30 mouse cellular contexts compared by ENCODE assay signal in the genomic region with DNA sequence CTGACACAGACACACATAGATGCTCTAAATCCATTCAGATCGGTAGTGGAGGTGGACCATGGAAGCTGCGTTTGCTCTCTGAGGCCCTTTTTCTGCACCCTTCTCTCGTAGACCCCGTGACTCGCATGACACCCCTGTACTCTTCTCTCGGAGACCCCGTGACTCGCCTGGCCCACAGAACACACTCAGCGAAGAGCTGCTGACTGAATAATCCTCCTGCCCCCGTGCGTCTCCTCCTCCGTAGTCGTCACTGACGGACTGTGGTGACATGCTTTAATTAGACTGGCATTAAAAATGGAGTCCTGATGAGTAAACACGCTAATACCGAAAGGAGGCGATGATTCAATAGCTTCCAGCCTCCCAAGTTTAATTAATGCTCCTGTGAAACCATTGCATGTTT.
DNase-seq lines count a peak whose midpoint lies in the region; TF ChIP-seq lines count a peak whose summit lies in the region.
"Had no signal": no experiment of that assay in that cellular context is flagged by ENCODE, and none has a peak within 500 bp of the region (broad histone marks: within the 10 kb centered on the region; RNA-seq: fewer than 3 reads in every experiment).

No protein-coding gene starts in this region.

- peak; percentile 28 to 42 for DNase-seq in frontal cortex, adult 2 months (ENCODE audit: extremely low spot score in 1 of 2, low spot score in 1 of 2)
- no peak for DNase-seq in frontal cortex, postnatal 14 days (ENCODE audit: low spot score in 2 of 2)
- peak; percentile 47 for DNase-seq in layer of hippocampus, adult 9-11 months
- no peak for DNase-seq in layer of hippocampus, postnatal 10 days (ENCODE audit: low spot score in 2 of 2)
- DNase-seq in right cerebral cortex, adult 18-20 months: peak; percentile 66
- DNase-seq in right cerebral cortex, postnatal 25 days: no peak
- no peak for DNase-seq in retina, postnatal 1 day
- DNase-seq: adrenal gland, postnatal 10 days; adrenal gland, postnatal 36 days; B cell, adult 2 months; cerebellum, adult 11-12 months; cerebellum, adult 8-10 months; cerebellum, postnatal 10 days; cerebellum, postnatal 36 days; embryo, embryonic 11 days; forebrain, postnatal 0 days; gastrocnemius, postnatal 10 days; gastrocnemius, postnatal 36 days; heart, adult 2 months; heart, postnatal 14 days; heart, postnatal 4 days had no signal

- H3K4me3 ChIP-seq in olfactory bulb, adult 2 months (ENCODE audit: insufficient read depth, low read depth, low read length): no peak overlapping the region
- H3K4me3 ChIP-seq: embryonic facial prominence, embryonic 10.5 days; embryonic facial prominence, embryonic 13.5 days; erythroblast, embryonic 14.5 days; forebrain, embryonic 13.5 days; heart, adult 2 months; heart, embryonic 10.5 days; heart, embryonic 13.5 days had no signal

- 36% methylated on average over 17 of the region's 17 CpGs for WGBS in olfactory bulb, adult 2 months

- peak overlapping the region; percentile 43; the same call in 1 of the 2 replicates for H3K27ac ChIP-seq in olfactory bulb, adult 2 months (ENCODE audit: insufficient read depth, low read depth, low read length)
- H3K27ac ChIP-seq: embryonic facial prominence, embryonic 10.5 days; embryonic facial prominence, embryonic 13.5 days; forebrain, embryonic 13.5 days; heart, adult 2 months; heart, embryonic 10.5 days; heart, embryonic 13.5 days; hindbrain, embryonic 14.5 days; hindbrain, postnatal 0 days had no signal

- no peak for TF ChIP-seq CTCF in olfactory bulb, adult 2 months (IDR thresholded peaks at IDR 0.05; ENCODE audit: insufficient read depth, low read depth, low read length)

- peaks cover 30% of the 10 kb centered on the region for H3K4me1 ChIP-seq in olfactory bulb, adult 2 months (ENCODE audit: control insufficient read depth, insufficient read depth, low read length)
- H3K4me1 ChIP-seq: embryonic facial prominence, embryonic 10.5 days; heart, embryonic 10.5 days; heart, embryonic 13.5 days had no signal

- no peak for TF ChIP-seq POLR2A in olfactory bulb, adult 2 months (IDR thresholded peaks at IDR 0.05; ENCODE audit: insufficient read depth, low read depth, low read length)

Comparison
In these comparisons a context has a peak if more than half of its experiments do, and no peak if none do; other contexts are left out.
1. DNase-seq: peak in frontal cortex, adult 2 months (2 of 2), layer of hippocampus, adult 9-11 months (single experiment) and right cerebral cortex, adult 18-20 months (single experiment); none in frontal cortex, postnatal 14 days (0 of 2), layer of hippocampus, postnatal 10 days (0 of 2), right cerebral cortex, postnatal 25 days (single experiment) and retina, postnatal 1 day (single experiment).